Mouse (Mus musculus): Measurements from ENCODE around the gene Mest. TPM values are rescaled to one million over a fixed set of nuclear protein-coding genes. Genes with fewer than 3 reads are reported as not detected.

The Mest gene
- total RNA-seq (2023) = not detected

DNA sequence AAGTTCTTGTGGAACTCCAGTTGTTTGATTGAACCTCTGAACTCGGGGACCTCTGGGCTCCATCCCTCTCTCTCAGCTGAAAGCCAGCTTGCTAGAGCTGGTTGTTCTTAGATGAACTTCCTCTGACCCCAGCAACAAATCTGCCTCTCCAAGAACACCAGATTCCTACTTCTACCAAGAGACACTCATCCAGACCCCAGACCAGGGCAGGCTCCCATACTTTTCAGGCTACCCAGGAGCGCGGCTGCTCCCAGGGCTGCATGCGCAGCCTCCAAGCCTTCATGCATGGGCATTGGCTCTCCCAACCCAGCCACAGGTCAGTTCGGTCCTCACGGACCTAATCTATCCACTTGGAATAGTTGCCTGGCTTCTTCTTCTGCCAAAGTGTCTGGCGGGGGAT, at the start of gene Mest:
Mest (plus strand) TSS at position 217 of the 400 bp plus-strand sequence.

GRCm38 (mm10) chr6:30693350-30693991, 29.9 kb upstream of the Mest start, which contains the start of gene Cep41:
Gene Cep41, minus strand, starts transcription at chr6:30693749.

Other genes with a start within 250 kb of the Mest start
- 10 to 100 TPM; 19.8 to 22.4 TPM for gene Tmem209, start 213.8 kb upstream of the Mest start, total RNA-seq (2023)
- under 1 TPM; 0.44 to 0.93 TPM for gene Ssmem1, start 213.7 kb upstream of the Mest start, total RNA-seq (2023)
- not detected for gene Cpa2, start 182.0 kb upstream of the Mest start, total RNA-seq (2023)
- gene Cpa4, start 155.2 kb upstream of the Mest start, total RNA-seq (2023) = not detected
- not detected for gene Cpa5, start 112.5 kb upstream of the Mest start, total RNA-seq (2023)
- gene Cpa1, start 84.3 kb upstream of the Mest start, total RNA-seq (2023) = not detected
- 1 to 10 TPM; 1.5 to 3.2 TPM for gene Cep41, start 29.8 kb upstream of the Mest start, total RNA-seq (2023)
- 10 to 100 TPM; 61.2 to 63.3 TPM for gene Copg2, start 173.2 kb downstream of the Mest start, total RNA-seq (2023)
- gene Tsga13, start 192.0 kb downstream of the Mest start, total RNA-seq (2023) = not detected
- gene Klf14, start 235.5 kb downstream of the Mest start, total RNA-seq (2023) = not detected

Measured in neutrophil, adult 59 days (primary cell).